ENCODE assay signal across 8 mouse cellular contexts in genomic region chr13:3358079-3358608, GRCm38 (mm10).
DNase-seq lines count a peak whose midpoint lies in the region; ATAC-seq and TF ChIP-seq lines count a peak whose summit lies in the region.

No protein-coding gene starts in this region.

- DNase-seq in embryo, embryonic 10.5 days (ENCODE audit: low spot score), result peak; percentile 10
- no peak for DNase-seq in embryo, embryonic 10 days (ENCODE audit: low spot score)
- peak; percentile 1 to 27 for DNase-seq in cerebellum, adult 2 months
- DNase-seq in thymus, postnatal 36 days, result no peak
- DNase-seq in thymus, adult 2 months, result no peak

- no peak overlapping the region for H3K27ac ChIP-seq in cerebellum, adult 2 months (ENCODE audit: insufficient read depth, low read length)
- no peak overlapping the region for H3K27ac ChIP-seq in hindbrain, embryonic 13.5 days
- no peak overlapping the region for H3K27ac ChIP-seq in liver, embryonic 12.5 days
- H3K27ac ChIP-seq in stomach, embryonic 15.5 days, result no peak overlapping the region
- H3K27ac ChIP-seq in thymus, adult 2 months (ENCODE audit: control insufficient read depth, insufficient read depth, low read length), result no peak overlapping the region

- no peak for TF ChIP-seq POLR2A in cerebellum, adult 2 months (IDR thresholded peaks at IDR 0.05; ENCODE audit: borderline replicate concordance, insufficient read depth, low read length)
- no peak for TF ChIP-seq POLR2A in thymus, adult 2 months (IDR thresholded peaks at IDR 0.05; ENCODE audit: control insufficient read depth, extremely low read depth, insufficient read depth, low read length, poor library complexity)

- H3K4me3 ChIP-seq in cerebellum, adult 2 months (replicated peaks; ENCODE audit: insufficient read depth, low read depth, low read length), result peak overlapping the region; percentile 41
- peak overlapping the region; percentile 50 for H3K4me3 ChIP-seq in hindbrain, embryonic 13.5 days
- peak overlapping the region; percentile 47 for H3K4me3 ChIP-seq in liver, embryonic 12.5 days
- peak overlapping the region; percentile 52 for H3K4me3 ChIP-seq in stomach, embryonic 15.5 days (replicated peaks)
- H3K4me3 ChIP-seq in thymus, adult 2 months (ENCODE audit: control insufficient read depth, insufficient read depth, low read length), result no peak overlapping the region

- no peaks in the 10 kb centered on the region for H3K4me1 ChIP-seq in cerebellum, adult 2 months (ENCODE audit: control insufficient read depth, insufficient read depth, low read length)
- H3K4me1 ChIP-seq in hindbrain, embryonic 13.5 days (replicated peaks), result peaks cover 33% of the 10 kb centered on the region
- H3K4me1 ChIP-seq in liver, embryonic 12.5 days, result peaks cover 5% of the 10 kb centered on the region; the same call in 1 of the 2 replicates
- H3K4me1 ChIP-seq in stomach, embryonic 15.5 days, result peaks cover 15% of the 10 kb centered on the region; the same call in 1 of the 2 replicates
- no peaks in the 10 kb centered on the region for H3K4me1 ChIP-seq in thymus, adult 2 months (replicated peaks; ENCODE audit: control insufficient read depth, insufficient read depth, low read length)

- peaks cover 5% of the 10 kb centered on the region; the same call in 1 of the 2 replicates for H3K27me3 ChIP-seq in cerebellum, adult 2 months (ENCODE audit: control insufficient read depth, insufficient read depth, low read length)
- H3K27me3 ChIP-seq in hindbrain, embryonic 13.5 days, result peaks cover 64% of the 10 kb centered on the region
- peaks cover 42% of the 10 kb centered on the region for H3K27me3 ChIP-seq in liver, embryonic 12.5 days (replicated peaks)
- H3K27me3 ChIP-seq in stomach, embryonic 15.5 days (replicated peaks), result peaks cover 31% of the 10 kb centered on the region
- H3K27me3 ChIP-seq in thymus, adult 2 months (ENCODE audit: control insufficient read depth, insufficient read depth, low read length), result peaks cover 11% of the 10 kb centered on the region; the same call in 1 of the 2 replicates

- no peak for TF ChIP-seq CTCF in cerebellum, adult 2 months (IDR thresholded peaks at IDR 0.05; ENCODE audit: borderline replicate concordance, insufficient read depth, low read depth, low read length)
- TF ChIP-seq CTCF in thymus, adult 2 months (IDR thresholded peaks at IDR 0.05; ENCODE audit: borderline replicate concordance, control insufficient read depth, extremely low read depth, insufficient read depth, low read length, poor library complexity), result no peak

- 2% methylated on average over 45 of the region's 45 CpGs for WGBS in cerebellum, adult 2 months
- 2% methylated on average over 38 of the region's 45 CpGs for WGBS in hindbrain, embryonic 13.5 days
- WGBS in liver, embryonic 12.5 days (ENCODE audit: insufficient replicate concordance), result 5% methylated on average over 45 of the region's 45 CpGs
- WGBS in stomach, embryonic 15.5 days, result 3% methylated on average over 44 of the region's 45 CpGs
- WGBS in thymus, adult 2 months, result 9% methylated on average over 45 of the region's 45 CpGs

- H3K9ac ChIP-seq in hindbrain, embryonic 13.5 days, result no peak overlapping the region
- no peak overlapping the region for H3K9ac ChIP-seq in liver, embryonic 12.5 days
- H3K9ac ChIP-seq in stomach, embryonic 15.5 days, result no peak overlapping the region

- no peaks in the 10 kb centered on the region for H3K9me3 ChIP-seq in hindbrain, embryonic 13.5 days
- H3K9me3 ChIP-seq in liver, embryonic 12.5 days (replicated peaks), result no peaks in the 10 kb centered on the region
- no peaks in the 10 kb centered on the region for H3K9me3 ChIP-seq in stomach, embryonic 15.5 days

- 0 out of 2 replicates have a peak, but pooled peaks have one; percentile 8 for ATAC-seq in hindbrain, embryonic 13.5 days (ENCODE audit: low FRiP score)
- no peak for ATAC-seq in liver, embryonic 12.5 days
- ATAC-seq in stomach, embryonic 15.5 days (ENCODE audit: insufficient read depth, low FRiP score, low read depth), result no peak

- H3K36me3 ChIP-seq in hindbrain, embryonic 13.5 days, result no peaks in the 10 kb centered on the region
- no peaks in the 10 kb centered on the region for H3K36me3 ChIP-seq in liver, embryonic 12.5 days
- H3K36me3 ChIP-seq in stomach, embryonic 15.5 days, result no peaks in the 10 kb centered on the region
- no peaks in the 10 kb centered on the region for H3K36me3 ChIP-seq in thymus, adult 2 months (ENCODE audit: control insufficient read depth, insufficient read depth, low read length)

- peak overlapping the region; percentile 90 for H3K4me2 ChIP-seq in hindbrain, embryonic 13.5 days
- peak overlapping the region; percentile 70 for H3K4me2 ChIP-seq in liver, embryonic 12.5 days
- peak overlapping the region; percentile 98 for H3K4me2 ChIP-seq in stomach, embryonic 15.5 days

Comparison
In these comparisons a context has a peak if more than half of its experiments do, and no peak if none do; other contexts are left out.
1. DNase-seq: peak in embryo, embryonic 10.5 days (single experiment) and cerebellum, adult 2 months (2 of 2); none in embryo, embryonic 10 days (single experiment), thymus, postnatal 36 days (0 of 2) and thymus, adult 2 months (single experiment).
2. Peak in every context shown above with its lines, with median percentiles within 50 percentile points of each other: H3K4me2 ChIP-seq.